Mouse (Mus musculus): ENCODE measurements at regions not wholly inside any gene's neighbourhood (a gene's known extent, or its start where the extent isn't known, plus 50 kb on each side); places are given as distances from the start of the nearest gene placed in this dataset.

- TF ChIP-seq ZNF384 (IDR thresholded peaks at IDR 0.05; ENCODE audit: low read depth, low read length) (no peak), HCFC1 (IDR thresholded peaks at IDR 0.05; ENCODE audit: borderline replicate concordance, insufficient read depth, low read length) (no peak), MAFK (IDR thresholded peaks at IDR 0.05; ENCODE audit: insufficient read depth, low read depth, low read length) (no peak), CHD2 (IDR thresholded peaks at IDR 0.05; ENCODE audit: low read depth, low read length) (no peak)
Measured at GRCm38 (mm10) chr7:37242476-37242875, 531.0 kb downstream of the Zfp536 start.
